Mouse (Mus musculus): ENCODE measurements at regions not wholly inside any gene's neighbourhood (a gene's known extent, or its start where the extent isn't known, plus 50 kb on each side); places are given as distances from the start of the nearest gene placed in this dataset.

- DNase-seq = no peak
Observed at GRCm38 (mm10) chr1:186501726-186502125, 204.1 kb downstream of the Tgfb2 start.

GRCm38 (mm10) chr1:186497872-186498271 is 207.9 kb downstream of the Tgfb2 start:
- no peak for DNase-seq

- DNase-seq = no peak
Observed at GRCm38 (mm10) chr1:186497333-186497732, 208.5 kb downstream of the Tgfb2 start.

- DNase-seq = no peak
Observed at GRCm38 (mm10) chr1:186494411-186494783, 211.4 kb downstream of the Tgfb2 start.

GRCm38 (mm10) chr1:186493664-186494410 is 212.0 kb downstream of the Tgfb2 start:
- no peak for DNase-seq

GRCm38 (mm10) chr1:186482177-186482576 is 223.6 kb downstream of the Tgfb2 start:
- no peak for DNase-seq

GRCm38 (mm10) chr1:186480019-186480418 is 225.8 kb downstream of the Tgfb2 start:
- DNase-seq = no peak

- DNase-seq = no peak
Observed at GRCm38 (mm10) chr1:186478428-186479238, 227.2 kb downstream of the Tgfb2 start.

GRCm38 (mm10) chr1:186474844-186475243 is 230.9 kb downstream of the Tgfb2 start:
- no peak for DNase-seq

GRCm38 (mm10) chr1:186474385-186474784 is 231.4 kb downstream of the Tgfb2 start:
- DNase-seq = no peak

- no peak for DNase-seq
Observed at GRCm38 (mm10) chr1:186472955-186473354, 232.8 kb downstream of the Tgfb2 start.

- no peak for DNase-seq
Observed at GRCm38 (mm10) chr1:186465526-186465925, 240.3 kb downstream of the Tgfb2 start.

GRCm38 (mm10) chr1:186460742-186461141 is 245.0 kb downstream of the Tgfb2 start:
- DNase-seq = no peak

- DNase-seq = no peak
Observed at GRCm38 (mm10) chr1:186458099-186458637, 247.6 kb downstream of the Tgfb2 start.

GRCm38 (mm10) chr1:186457098-186457497 is 248.7 kb downstream of the Tgfb2 start:
- no peak for DNase-seq

- no peak for DNase-seq
Observed at GRCm38 (mm10) chr1:186456131-186456530, 249.7 kb downstream of the Tgfb2 start.

- DNase-seq = no peak
Observed at GRCm38 (mm10) chr1:186455177-186455660, 250.6 kb downstream of the Tgfb2 start.

- DNase-seq = no peak
Observed at GRCm38 (mm10) chr1:186454393-186455085, 251.2 kb downstream of the Tgfb2 start.

GRCm38 (mm10) chr1:186448841-186449650 is 256.7 kb downstream of the Tgfb2 start:
- DNase-seq = no peak

- no peak for DNase-seq
Observed at GRCm38 (mm10) chr1:186447521-186447920, 258.3 kb downstream of the Tgfb2 start.

- no peak for DNase-seq
Observed at GRCm38 (mm10) chr1:186444701-186445131, 261.1 kb downstream of the Tgfb2 start.

- no peak for DNase-seq
Observed at GRCm38 (mm10) chr1:186442160-186442559, 263.6 kb downstream of the Tgfb2 start.

Measured in layer of hippocampus, postnatal 36 days (tissue).